9 mouse cellular contexts compared by ENCODE assay signal in genomic region chr7:24529580-24529979, GRCm38 (mm10). TPM values are rescaled to one million over a fixed set of nuclear protein-coding genes. Genes with fewer than 3 reads are reported as not detected.
DNase-seq lines count a peak whose midpoint lies in the region; ATAC-seq and TF ChIP-seq lines count a peak whose summit lies in the region.
"Had no signal": no experiment of that assay in that cellular context is flagged by ENCODE, and none has a peak within 500 bp of the region (broad histone marks: within the 10 kb centered on the region; RNA-seq: fewer than 3 reads in every experiment).

No protein-coding gene starts in this region.

- ATAC-seq in erythroblast, adult 5-6 weeks (replicated peaks; ENCODE audit: low FRiP score, poor library complexity, severe bottlenecking) = no peak
- ATAC-seq in limb, embryonic 13.5 days (ENCODE audit: low FRiP score, low read depth) = no peak
- ATAC-seq in stomach, postnatal 0 days (ENCODE audit: low FRiP score, low TSS enrichment) = no peak

- 0 out of 2 replicates have a peak, but pooled peaks cover 6% of the 10 kb centered on the region for H3K9me3 ChIP-seq in erythroblast, embryonic 14.5 days (ENCODE audit: control insufficient read depth, low read length)
- H3K9me3 ChIP-seq in limb, embryonic 13.5 days = no peaks in the 10 kb centered on the region
- H3K9me3 ChIP-seq in stomach, postnatal 0 days (ENCODE audit: control insufficient read depth, low read length) = no peaks in the 10 kb centered on the region

- 55% methylated on average over 11 of the region's 11 CpGs for WGBS in limb, embryonic 13.5 days
- 47% methylated on average over 11 of the region's 11 CpGs for WGBS in stomach, postnatal 0 days

- H3K4me2 ChIP-seq in limb, embryonic 13.5 days (replicated peaks) = peak overlapping the region; percentile 96
- H3K4me2 ChIP-seq in stomach, postnatal 0 days (replicated peaks; ENCODE audit: low read depth) = peak overlapping the region; percentile 55

- H3K36me3 ChIP-seq in erythroblast, embryonic 14.5 days (ENCODE audit: control insufficient read depth) = peaks cover 15% of the 10 kb centered on the region
- peaks cover 16% of the 10 kb centered on the region for H3K36me3 ChIP-seq in limb, embryonic 13.5 days
- peaks cover 12% of the 10 kb centered on the region for H3K36me3 ChIP-seq in stomach, postnatal 0 days (ENCODE audit: control insufficient read depth, insufficient read depth, low read length)

- 0 out of 2 replicates have a peak overlapping the region, but pooled peaks have one; percentile 81 for H3K27ac ChIP-seq in limb, embryonic 13.5 days
- H3K27ac ChIP-seq in stomach, postnatal 0 days (replicated peaks) = peak overlapping the region; percentile 93; the same call in 1 of the 2 replicates

- peak; percentile 22 for DNase-seq in thymus, postnatal 14 days
- DNase-seq in thymus, postnatal 10 days (ENCODE audit: low spot score in 2 of 2) = no peak
- DNase-seq in stomach, postnatal 0 days (ENCODE audit: low spot score) = peak; percentile 36
- DNase-seq in adrenal gland, adult 18-20 months (ENCODE audit: low spot score in 2 of 2) = no peak
- DNase-seq in thymus, adult 18-20 months = no peak

- H3K9ac ChIP-seq in limb, embryonic 13.5 days = peak overlapping the region; percentile 87
- peak overlapping the region; percentile 69 for H3K9ac ChIP-seq in stomach, postnatal 0 days (ENCODE audit: low read length)

- H3K27me3 ChIP-seq in erythroblast, embryonic 14.5 days (ENCODE audit: control insufficient read depth) = no peaks in the 10 kb centered on the region
- peaks cover 15% of the 10 kb centered on the region for H3K27me3 ChIP-seq in limb, embryonic 13.5 days
- H3K27me3 ChIP-seq in stomach, postnatal 0 days (ENCODE audit: control insufficient read depth, insufficient read depth, low read length) = no peaks in the 10 kb centered on the region

- peak overlapping the region; percentile 84 for H3K4me3 ChIP-seq in erythroblast, embryonic 14.5 days (replicated peaks)
- peak overlapping the region; percentile 67 for H3K4me3 ChIP-seq in limb, embryonic 13.5 days
- peak overlapping the region; percentile 60 for H3K4me3 ChIP-seq in stomach, postnatal 0 days (ENCODE audit: low read depth, low read length)

- TF ChIP-seq CTCF in stomach, postnatal 0 days (IDR thresholded peaks at IDR 0.05; ENCODE audit: low read depth) = no peak

- peaks cover 42% of the 10 kb centered on the region for H3K4me1 ChIP-seq in erythroblast, embryonic 14.5 days (ENCODE audit: control insufficient read depth)
- H3K4me1 ChIP-seq in limb, embryonic 13.5 days = peaks cover 45% of the 10 kb centered on the region
- H3K4me1 ChIP-seq in stomach, postnatal 0 days (replicated peaks; ENCODE audit: control insufficient read depth, insufficient read depth) = no peaks in the 10 kb centered on the region

- no peak for TF ChIP-seq EP300 in stomach, postnatal 0 days (optimal IDR thresholded peaks at IDR 0.05)

RNA-seq across cellular contexts. Expression of gene Irgq, which starts 0.9 kb away (rescaled TPM):
- polyA plus RNA-seq in erythroblast, embryonic 14.5 days (2012) = 0.18 and 0.20 TPM in 2 replicates
- total RNA-seq in erythroblast, adult 5-6 weeks (2015; ENCODE audit: low replicate concordance) = 0.42 TPM in 1 of 2 replicates, not detected in the other
- 1.4 and 1.6 TPM in 2 replicates for total RNA-seq in erythroblast, adult 5-6 weeks (2017; ENCODE audit: low replicate concordance)
- polyA plus RNA-seq in limb, embryonic 13.5 days (2015; fragmentation: Nextera tagmentation; extraction: Ambion mirVana) = 6.8 and 8.1 TPM in 2 replicates
- polyA plus RNA-seq in stomach, postnatal 0 days (2015; fragmentation: Nextera tagmentation; extraction: Ambion mirVana) = 4.3 and 5.7 TPM in 2 replicates
- total RNA-seq in adrenal gland, adult 18-20 months (2021) = 10 to 100 TPM; 21.0 to 24.1 TPM

RNA-seq across cellular contexts. Expression of gene Pinlyp, which starts 16.3 kb away (rescaled TPM):
- polyA plus RNA-seq in erythroblast, embryonic 14.5 days (2012) = not detected in 2 replicates
- not detected in 2 replicates for total RNA-seq in erythroblast, adult 5-6 weeks (2015; ENCODE audit: low replicate concordance)
- total RNA-seq in erythroblast, adult 5-6 weeks (2017; ENCODE audit: low replicate concordance) = not detected in 2 replicates
- polyA plus RNA-seq in limb, embryonic 13.5 days (2015; fragmentation: Nextera tagmentation; extraction: Ambion mirVana) = not detected in 2 replicates
- 61.2 and 62.9 TPM in 2 replicates for polyA plus RNA-seq in stomach, postnatal 0 days (2015; fragmentation: Nextera tagmentation; extraction: Ambion mirVana)
- not detected for total RNA-seq in adrenal gland, adult 18-20 months (2021)
- polyA plus RNA-seq: large intestine, adult 2 months had no signal

RNA-seq across cellular contexts. Expression of gene Xrcc1, which starts 16.5 kb away (rescaled TPM):
- 32.1 and 34.8 TPM in 2 replicates for polyA plus RNA-seq in erythroblast, embryonic 14.5 days (2012)
- 7.5 and 9.4 TPM in 2 replicates for total RNA-seq in erythroblast, adult 5-6 weeks (2015; ENCODE audit: low replicate concordance)
- 15.9 and 18.0 TPM in 2 replicates for total RNA-seq in erythroblast, adult 5-6 weeks (2017; ENCODE audit: low replicate concordance)
- polyA plus RNA-seq in limb, embryonic 13.5 days (2015; fragmentation: Nextera tagmentation; extraction: Ambion mirVana) = 125 and 131 TPM in 2 replicates
- polyA plus RNA-seq in stomach, postnatal 0 days (2015; fragmentation: Nextera tagmentation; extraction: Ambion mirVana) = 27.4 and 31.4 TPM in 2 replicates
- 10 to 100 TPM; 35.9 to 37.1 TPM for total RNA-seq in adrenal gland, adult 18-20 months (2021)

RNA-seq across cellular contexts. Expression of gene AC161166.1, which starts 17.3 kb away (rescaled TPM):
- not detected in 2 replicates for polyA plus RNA-seq in erythroblast, embryonic 14.5 days (2012)
- total RNA-seq in erythroblast, adult 5-6 weeks (2015; ENCODE audit: low replicate concordance) = not detected in 2 replicates
- not detected in 2 replicates for total RNA-seq in erythroblast, adult 5-6 weeks (2017; ENCODE audit: low replicate concordance)
- polyA plus RNA-seq in limb, embryonic 13.5 days (2015; fragmentation: Nextera tagmentation; extraction: Ambion mirVana) = 0.42 and 0.66 TPM in 2 replicates
- 0.07 and 0.10 TPM in 2 replicates for polyA plus RNA-seq in stomach, postnatal 0 days (2015; fragmentation: Nextera tagmentation; extraction: Ambion mirVana)
- total RNA-seq in adrenal gland, adult 18-20 months (2021) = not detected
- polyA plus RNA-seq: large intestine, adult 2 months had no signal

RNA-seq across cellular contexts. Expression of gene Zfp428, which starts 22.8 kb away (rescaled TPM):
- 0.55 and 0.58 TPM in 2 replicates for polyA plus RNA-seq in erythroblast, embryonic 14.5 days (2012)
- not detected in 2 replicates for total RNA-seq in erythroblast, adult 5-6 weeks (2015; ENCODE audit: low replicate concordance)
- total RNA-seq in erythroblast, adult 5-6 weeks (2017; ENCODE audit: low replicate concordance) = not detected in 2 replicates
- 64.2 and 68.3 TPM in 2 replicates for polyA plus RNA-seq in limb, embryonic 13.5 days (2015; fragmentation: Nextera tagmentation; extraction: Ambion mirVana)
- 13.6 and 15.8 TPM in 2 replicates for polyA plus RNA-seq in stomach, postnatal 0 days (2015; fragmentation: Nextera tagmentation; extraction: Ambion mirVana)
- 1 to 10 TPM; 4.6 to 5.0 TPM for total RNA-seq in adrenal gland, adult 18-20 months (2021)

Comparison
In these comparisons a context has a peak if more than half of its experiments do, and no peak if none do; other contexts are left out.
1. DNase-seq: peak in thymus, postnatal 14 days (single experiment) and stomach, postnatal 0 days (single experiment); none in thymus, postnatal 10 days (0 of 2), adrenal gland, adult 18-20 months (0 of 2) and thymus, adult 18-20 months (0 of 2).
2. RNA of gene Pinlyp, which starts 16.3 kb away (polyA plus RNA-seq): 61.2 to 62.9 TPM in stomach, postnatal 0 days; not detected in limb, embryonic 13.5 days and not detected in erythroblast, embryonic 14.5 days; every median in the first group is over 10 times any median in the second.
3. Peak in every context shown above with its lines, with median percentiles within 50 percentile points of each other: H3K4me3 ChIP-seq.